Mouse (Mus musculus) E14TG2a.4 (cell line): ENCODE measurements around the gene Amigo3.

Source experiments
- CTCF ChIP-seq: conservative IDR thresholded peaks from 2 replicates; pipeline ENCODE4 v1.5.1; 2014; ENCODE audit warnings: low read length
- POU5F1 ChIP-seq: IDR thresholded peaks from 2 replicates; pipeline ENCODE4 v1.6.1; 2014; ENCODE audit warnings: low read length, borderline replicate concordance

- TF ChIP-seq CTCF (peak; percentile 82), POU5F1 (no peak)
Measured at GRCm38 (mm10) chr9:108052885-108053664, at the start of gene Amigo3.
